Mouse (Mus musculus): ENCODE measurements at regions not wholly inside any gene's neighbourhood (a gene's known extent, or its start where the extent isn't known, plus 50 kb on each side); places are given as distances from the start of the nearest gene placed in this dataset.

- no peak for DNase-seq (ENCODE audit: low read depth, low spot score)
These were observed 296.9 kb upstream of the Frg1 start for GRCm38 (mm10) chr8:41713634-41714330.

- no peak for DNase-seq (ENCODE audit: low read depth, low spot score)
These were observed 287.4 kb upstream of the Frg1 start for GRCm38 (mm10) chr8:41703927-41704924.
